Mouse (Mus musculus) retina, adult 2 months (tissue): ENCODE results near the gene D1Ertd622e.
"Not testable (repeated sequence)": the region's sequence is repeated elsewhere in the genome, so short reads cannot be mapped to it uniquely, and the experiment has no call there.

ENCODE experiments used
- DNase-seq: peaks from one replicate; pipeline ENCODE4 v3.0.0-alpha.2; 2012; ENCODE audit warnings: low read depth, low spot score

D1Ertd622e gene

DNA sequence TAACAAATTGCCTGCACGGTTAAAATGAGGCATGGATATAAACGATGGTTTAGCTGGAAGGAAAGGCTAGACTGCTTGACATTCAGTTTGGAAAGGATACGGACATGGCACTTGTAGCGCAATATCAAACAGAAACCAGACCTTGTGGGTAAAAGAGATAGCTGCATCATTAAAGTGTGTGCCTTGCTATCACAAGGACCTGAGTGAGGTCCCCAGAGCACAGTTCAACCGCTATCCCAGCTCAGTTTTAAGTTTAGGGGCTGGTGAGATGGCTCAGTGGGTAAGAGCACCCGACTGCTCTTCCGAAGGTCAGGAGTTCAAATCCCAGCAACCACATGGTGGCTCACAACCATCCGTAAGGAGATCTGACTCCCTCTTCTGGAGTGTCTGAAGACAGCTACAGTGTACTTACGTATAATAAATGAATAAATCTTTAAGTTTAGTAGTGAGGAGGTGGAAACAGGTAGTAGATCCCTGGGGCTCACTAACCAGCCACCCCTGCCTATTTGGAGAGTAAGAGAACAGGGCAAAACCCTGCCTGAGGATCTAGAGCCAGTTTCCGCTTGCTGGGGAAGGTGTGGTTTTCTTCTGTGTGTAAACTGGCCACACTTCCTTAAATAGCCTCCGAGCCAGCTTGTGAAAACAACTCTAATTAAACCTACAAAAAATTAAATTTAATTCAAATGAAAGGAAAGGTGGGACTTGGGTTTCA lies 29.2 kb downstream of the D1Ertd622e start:
- DNase-seq, result no peak

GRCm38 (mm10) chr1:97631843-97632470 lies 29.9 kb downstream of the D1Ertd622e start:
- DNase-seq, result no peak

DNA sequence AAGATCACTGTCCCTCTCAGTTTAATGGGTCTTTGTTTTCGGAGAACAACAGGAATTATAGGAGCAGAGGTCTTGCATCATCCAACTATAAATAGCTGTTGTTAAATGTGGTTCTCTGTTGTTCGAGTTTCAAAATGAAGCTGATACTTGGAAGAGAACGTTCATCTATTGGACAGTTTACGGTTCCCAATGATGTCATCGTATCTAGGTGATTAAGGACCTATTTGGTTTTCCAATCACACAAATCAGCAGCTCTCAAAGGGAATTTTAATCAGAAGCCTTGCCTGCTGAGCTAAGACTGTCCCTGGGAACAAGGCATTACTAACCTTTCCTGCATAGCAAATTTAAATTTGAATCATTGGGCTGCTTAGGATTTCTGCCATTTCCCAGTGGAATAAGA lies 31.7 kb downstream of the D1Ertd622e start:
- DNase-seq, result no peak

DNA sequence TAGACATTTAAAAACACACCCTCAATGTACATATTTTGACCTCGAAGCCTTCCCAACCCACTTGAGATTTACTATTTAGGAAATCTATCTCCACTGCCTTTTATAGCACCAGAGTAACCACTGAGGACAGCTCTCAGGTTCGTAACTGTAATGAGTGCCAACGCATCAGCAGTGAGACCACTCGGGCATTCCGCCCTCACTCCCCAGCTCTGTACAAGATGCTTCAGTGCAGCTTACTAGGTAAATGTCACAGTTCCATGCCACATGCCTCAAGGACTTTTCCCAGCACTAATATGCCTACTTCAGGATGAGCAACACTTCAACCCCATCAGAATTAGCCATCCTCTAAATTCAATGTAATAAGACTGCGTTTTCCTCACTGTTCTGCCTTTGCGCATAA lies 33.0 kb downstream of the D1Ertd622e start:
- no peak for DNase-seq

DNA sequence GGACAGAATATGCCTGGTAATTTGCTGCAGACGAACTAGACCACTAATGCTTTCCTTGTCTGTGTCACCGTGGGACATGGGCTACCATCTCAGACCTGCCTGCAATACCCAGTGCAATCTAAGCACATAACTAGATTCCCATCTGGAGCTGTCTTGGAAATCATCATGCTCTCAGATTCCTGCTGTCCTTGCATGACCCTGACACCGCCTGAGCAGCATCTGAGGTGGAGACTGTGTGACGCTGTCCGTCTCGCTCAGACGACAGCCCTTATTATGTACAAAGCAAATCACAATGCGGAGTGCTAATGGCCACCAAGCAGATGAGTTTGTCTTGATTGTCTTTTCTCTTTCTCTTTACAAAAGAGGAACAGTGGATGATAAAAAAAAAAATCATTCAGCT lies 33.9 kb downstream of the D1Ertd622e start:
- DNase-seq, result no peak

GRCm38 (mm10) chr1:97625427-97625826 lies 36.4 kb downstream of the D1Ertd622e start:
- DNase-seq, result no peak

- DNase-seq, result no peak
Observed at GRCm38 (mm10) chr1:97624386-97624785, 37.5 kb downstream of the D1Ertd622e start.

DNA sequence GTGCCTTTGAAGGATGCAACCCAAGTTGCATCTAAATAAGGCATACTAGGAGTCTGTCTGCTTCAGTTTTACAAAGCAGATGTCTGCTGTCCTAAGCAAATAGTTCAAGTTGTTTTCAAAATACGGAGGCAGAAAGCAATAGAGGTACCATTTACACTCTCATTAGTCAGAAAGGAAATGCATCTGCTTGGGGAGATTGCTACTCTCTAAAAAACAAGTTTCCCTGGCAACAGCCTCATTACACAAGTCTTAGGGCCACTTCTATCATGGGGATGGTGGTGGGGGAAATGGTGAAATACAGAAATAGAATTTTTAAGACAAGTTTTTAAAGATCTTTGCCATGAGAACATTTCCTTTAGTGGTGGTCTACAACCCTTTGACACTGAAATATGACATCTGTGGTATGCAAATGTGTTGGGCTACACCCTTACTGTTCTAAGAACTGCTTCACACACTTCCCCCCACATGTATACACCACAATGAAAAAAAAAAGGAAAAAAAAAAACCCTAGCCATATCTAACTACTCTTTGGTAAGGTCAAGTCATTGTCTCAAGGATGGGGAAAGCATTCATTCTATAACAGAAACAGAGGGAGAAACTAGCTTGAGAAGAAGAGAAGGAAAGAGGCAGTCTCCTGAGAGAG lies 38.5 kb downstream of the D1Ertd622e start:
- no peak for DNase-seq

- DNase-seq, result no peak
Observed at GRCm38 (mm10) chr1:97622574-97623208, 39.2 kb downstream of the D1Ertd622e start.

DNA sequence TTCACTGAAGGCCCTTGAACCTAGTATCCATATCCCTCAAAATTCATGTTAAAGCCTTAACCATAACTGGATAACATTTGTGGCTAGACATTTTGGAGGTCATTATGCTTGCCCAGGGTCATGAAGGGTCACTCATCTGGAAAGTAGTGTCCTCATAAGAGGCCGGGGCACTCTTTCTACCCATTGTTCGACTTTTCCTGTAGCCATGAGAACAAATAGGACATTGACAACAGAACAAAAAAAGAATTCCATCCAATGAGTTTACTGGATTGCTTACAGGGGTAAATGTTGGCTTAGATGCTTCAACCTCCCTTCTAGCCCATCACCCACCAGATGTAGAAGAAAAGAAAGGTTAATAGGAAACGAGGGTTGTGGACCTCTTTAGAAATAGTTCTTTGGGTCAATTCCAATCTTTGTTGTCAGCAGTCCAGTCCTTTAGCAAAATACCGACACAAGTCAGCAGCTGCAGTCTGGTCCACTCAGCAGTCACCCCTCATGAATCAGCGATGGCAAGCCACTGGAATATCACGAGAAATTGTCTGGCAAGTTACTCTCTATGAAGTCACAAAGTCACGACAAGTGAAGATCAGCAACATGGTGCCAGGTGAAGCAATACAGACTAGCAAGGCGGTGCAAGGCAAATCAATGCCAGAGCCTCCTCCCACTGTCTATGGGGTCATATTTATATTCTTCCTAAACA lies 42.1 kb downstream of the D1Ertd622e start:
- no peak for DNase-seq

DNA sequence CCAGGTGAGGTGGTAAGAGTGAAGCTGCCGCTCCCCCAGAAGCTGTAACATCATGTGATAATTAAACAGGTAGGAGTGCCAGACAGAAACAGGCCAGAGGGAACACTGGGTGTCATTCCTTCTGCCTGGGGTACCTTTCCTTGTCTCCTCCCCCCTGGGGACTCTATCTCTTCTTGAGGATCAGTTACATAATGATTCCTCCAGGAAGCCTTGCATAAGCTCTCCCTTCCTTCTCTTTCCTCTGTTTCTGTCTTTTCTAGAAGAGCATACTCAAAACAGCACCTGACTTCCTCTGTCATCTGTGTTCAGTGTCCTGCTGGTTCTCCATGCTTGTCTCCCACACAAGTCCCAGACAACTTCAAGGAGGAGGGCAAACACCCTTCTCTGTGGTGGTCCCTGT lies 46.3 kb downstream of the D1Ertd622e start:
- no peak for DNase-seq

DNA sequence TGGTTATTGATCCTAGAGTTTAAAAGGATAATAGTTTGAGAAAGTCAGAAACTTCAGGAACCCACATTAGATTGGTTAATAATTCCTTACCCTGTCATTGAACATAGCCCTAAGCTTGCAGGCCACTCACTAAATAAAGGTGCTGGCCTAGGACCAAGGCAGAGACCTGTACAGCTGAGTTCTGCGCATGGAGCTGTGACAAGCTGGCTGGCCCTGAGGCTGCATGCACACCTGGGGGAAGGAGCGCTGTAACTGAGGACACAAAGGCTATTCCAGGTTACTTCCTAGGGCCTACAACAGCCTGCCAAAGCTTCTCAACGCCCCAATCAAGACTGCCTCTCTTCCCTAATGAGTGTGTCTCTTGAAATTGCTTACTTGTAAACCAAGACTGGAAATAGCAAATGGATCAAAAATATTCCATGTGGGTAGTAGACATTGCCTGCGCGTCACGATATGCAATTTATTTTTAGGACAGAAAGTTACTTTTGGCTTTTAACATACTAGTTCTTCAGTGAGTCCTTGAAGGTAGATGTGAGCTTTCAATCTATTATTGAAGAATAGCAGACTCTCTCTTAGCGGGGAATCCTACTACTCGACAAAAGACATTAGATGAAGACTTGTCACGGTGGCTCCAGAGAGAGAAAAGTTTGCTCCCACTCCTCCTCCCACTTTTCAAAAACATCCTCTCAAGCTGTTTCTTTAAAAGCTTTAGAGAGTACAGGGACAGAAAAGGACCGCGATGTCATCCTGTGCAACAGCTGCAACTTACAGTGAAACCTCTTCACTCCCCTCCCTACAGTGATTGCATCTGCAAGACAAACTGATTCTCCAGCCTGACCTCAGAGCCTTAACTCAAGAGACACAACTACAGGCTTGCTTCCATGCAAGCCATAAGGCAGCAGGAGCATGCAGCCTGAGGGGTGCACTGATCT lies 47.1 kb downstream of the D1Ertd622e start:
- DNase-seq, result no peak

DNA sequence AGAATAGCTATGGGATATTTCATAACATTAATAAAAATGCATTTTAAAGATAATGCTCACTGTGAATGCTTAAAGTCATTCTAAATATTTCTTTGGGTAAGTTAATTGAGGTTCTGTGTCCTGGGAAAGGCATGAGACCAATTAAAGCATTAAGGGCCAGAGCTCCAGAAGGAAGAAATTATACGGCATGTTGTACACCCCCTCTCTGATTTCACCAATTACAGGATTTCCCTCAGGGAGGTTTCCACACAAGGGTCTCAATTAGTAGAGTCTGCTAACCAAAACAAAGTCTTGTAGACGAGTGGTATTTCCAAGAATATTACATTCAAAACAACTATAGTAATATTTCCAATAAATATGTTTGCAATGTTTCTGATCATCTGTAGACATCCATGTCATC lies 50.1 kb downstream of the D1Ertd622e start:
- DNase-seq, result no peak

DNA sequence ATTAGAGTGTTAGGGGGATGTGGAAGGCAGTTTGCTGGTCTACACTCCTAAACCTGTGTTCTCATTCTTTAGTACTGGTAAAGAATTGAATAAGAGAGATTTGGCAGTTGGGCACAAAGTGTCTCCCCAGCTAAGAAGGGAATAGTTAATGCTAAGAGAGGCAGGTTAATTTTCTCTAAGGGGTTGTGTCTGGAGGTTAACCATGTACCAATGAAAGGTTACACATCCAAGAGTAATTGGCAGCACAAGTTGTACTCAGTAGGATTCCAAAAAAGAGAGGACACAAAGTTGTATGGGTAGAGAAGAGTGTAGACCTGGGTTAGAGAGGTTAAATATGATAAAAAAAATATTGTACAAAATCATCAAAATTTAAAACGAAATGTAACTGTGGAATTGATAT lies 58.5 kb downstream of the D1Ertd622e start:
- no peak for DNase-seq

GRCm38 (mm10) chr1:97600371-97600770 lies 61.5 kb downstream of the D1Ertd622e start:
- no peak for DNase-seq

DNA sequence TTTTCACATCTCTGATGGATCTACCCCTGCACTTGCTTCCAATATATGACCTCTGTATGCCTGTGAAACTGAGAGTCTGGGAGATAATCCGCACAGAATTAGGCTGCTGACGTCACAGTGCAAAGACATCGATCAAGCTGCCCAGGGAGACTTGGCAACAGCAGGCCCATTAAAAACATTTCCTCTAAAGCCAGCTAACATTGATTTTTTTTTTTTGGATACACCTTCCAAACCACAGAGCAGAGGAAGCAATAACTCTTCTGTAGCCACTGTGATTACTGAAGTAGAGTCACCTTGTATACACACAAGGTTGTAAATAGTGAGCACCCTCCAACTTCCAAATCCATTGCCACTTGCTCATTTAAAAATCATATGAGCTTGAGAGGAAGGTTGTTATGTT lies 62.8 kb downstream of the D1Ertd622e start:
- peak; percentile 38 for DNase-seq

- no peak for DNase-seq
Observed at GRCm38 (mm10) chr1:97588561-97588960, 73.3 kb downstream of the D1Ertd622e start.

GRCm38 (mm10) chr1:97585106-97585505 lies 76.8 kb downstream of the D1Ertd622e start:
- DNase-seq, result no peak

GRCm38 (mm10) chr1:97584171-97584570 lies 77.7 kb downstream of the D1Ertd622e start:
- no peak for DNase-seq

DNA sequence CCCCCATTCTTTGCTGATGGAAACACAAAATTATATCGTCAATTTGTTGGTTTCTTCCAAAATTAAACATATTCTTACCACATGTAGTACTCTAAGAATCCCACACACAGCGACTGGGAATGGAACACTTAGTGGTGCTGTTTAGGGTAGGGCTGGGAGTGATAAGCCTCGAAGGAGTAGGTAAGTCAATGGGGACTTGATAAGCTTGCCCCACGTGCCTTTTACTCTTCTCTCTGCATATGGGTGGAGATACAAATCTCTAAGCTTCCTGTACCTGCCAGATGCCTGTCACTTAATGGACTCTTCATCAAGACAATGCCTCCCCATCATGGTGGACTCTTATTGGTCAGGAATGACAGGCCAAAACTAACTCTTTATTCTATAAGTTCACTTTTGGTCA lies 78.8 kb downstream of the D1Ertd622e start:
- no peak for DNase-seq

DNA sequence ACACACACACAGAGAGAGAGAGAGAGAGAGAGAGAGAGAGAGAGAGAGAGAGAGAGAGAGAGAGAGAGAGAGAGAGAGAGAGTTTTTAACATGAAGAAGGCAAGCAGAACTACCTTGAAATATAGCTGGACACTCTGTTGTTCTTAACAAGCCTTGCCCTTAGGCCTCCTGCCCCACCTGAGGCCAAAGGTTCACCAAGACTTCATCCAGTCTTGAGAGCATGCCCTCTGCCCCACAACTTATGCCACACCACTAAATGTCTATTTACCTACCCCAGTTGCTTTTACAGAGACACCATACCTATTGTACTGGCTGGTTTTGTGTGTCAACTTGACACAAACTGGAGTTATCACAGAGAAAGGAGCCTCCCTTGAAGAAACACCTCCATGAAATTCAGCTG lies 81.2 kb downstream of the D1Ertd622e start:
- DNase-seq, result not testable (repeated sequence)
